Mouse (Mus musculus): Measurements from ENCODE around the gene Pfkfb3.

Pfkfb3 gene

DNA sequence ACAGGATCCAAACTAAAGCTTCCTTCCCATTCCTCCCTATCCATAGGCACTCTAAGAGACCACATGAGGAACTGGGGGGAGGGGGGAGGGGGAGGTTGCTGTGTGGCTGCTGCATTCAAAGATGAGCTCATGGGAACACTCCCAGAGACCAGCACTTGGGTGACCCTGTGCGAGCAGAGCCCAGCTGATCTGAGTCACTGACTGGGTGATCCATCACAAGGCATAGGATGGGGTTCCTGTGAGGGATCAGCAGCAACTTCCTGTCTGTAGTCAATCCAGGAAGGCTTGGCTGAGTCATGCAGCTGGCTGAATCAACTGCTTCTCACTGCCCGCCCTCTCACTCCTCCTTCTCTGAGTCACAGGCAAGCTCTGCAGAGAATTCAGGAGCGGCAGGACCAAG is 124.3 kb downstream of the Pfkfb3 start:
- peak; percentile 85 to 88 for DNase-seq (ENCODE audit: low spot score in 2 of 2)

DNA sequence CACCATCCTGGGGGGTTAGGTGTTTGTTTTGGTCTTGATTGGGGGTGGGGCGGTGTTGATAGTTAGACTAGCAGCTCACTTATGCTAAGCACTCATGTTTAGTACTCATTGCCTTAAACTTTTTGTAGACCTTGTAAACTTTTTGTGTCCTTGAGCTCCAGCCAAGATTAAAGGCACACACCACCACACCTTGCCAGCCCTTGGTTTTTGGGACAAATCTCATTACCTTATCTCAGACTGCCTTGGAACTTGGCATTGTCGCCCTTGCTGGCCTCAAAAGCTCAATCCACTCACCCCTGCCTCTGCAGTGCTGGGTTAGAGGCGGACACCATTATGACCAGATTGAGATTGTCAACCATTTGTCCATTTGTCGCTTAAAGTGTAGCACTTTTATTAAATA is 125.3 kb downstream of the Pfkfb3 start:
- no peak for DNase-seq (ENCODE audit: low spot score in 2 of 2)

DNA sequence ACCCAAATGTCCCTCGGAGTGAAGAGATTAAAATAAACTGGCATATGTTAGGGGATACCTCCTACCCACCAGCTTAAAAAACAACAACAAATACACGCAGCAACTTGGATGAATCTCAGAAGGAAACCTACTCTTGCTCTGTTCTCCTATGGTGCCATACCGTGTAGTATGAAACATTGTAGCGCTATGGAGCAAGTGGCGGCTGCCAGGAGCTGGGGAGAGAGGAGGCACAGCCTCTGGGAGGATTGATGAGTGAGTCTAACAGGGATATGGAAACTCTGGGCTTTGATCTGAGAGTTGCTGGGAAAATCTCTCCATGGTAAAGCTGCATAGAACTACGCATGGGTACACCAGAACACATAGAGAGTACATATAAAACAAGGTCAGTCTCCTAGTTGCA is 126.3 kb downstream of the Pfkfb3 start:
- DNase-seq (ENCODE audit: low spot score in 2 of 2): no peak

DNA sequence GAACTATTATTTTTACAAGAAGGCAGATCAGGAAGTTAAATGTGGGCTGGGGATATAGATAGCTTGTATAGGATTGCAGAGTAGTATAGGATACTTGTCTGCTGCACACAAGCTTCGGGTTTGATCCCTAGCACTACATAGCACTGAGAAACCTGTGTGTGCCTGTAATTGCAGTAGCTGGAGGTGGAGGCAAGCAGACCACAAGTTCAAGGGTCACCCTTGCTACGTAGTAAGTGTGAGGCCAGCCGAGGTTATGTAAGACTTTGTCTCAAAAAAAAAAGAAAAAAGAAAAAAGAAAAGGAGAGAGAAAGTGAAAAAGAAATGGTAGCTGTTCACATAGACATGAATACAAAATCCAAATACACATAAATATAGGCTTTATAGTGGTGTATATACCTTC is 127.5 kb downstream of the Pfkfb3 start:
- no peak for DNase-seq (ENCODE audit: low spot score in 2 of 2)

- DNase-seq (ENCODE audit: low spot score in 2 of 2): peak; percentile 22
Measured at GRCm38 (mm10) chr2:11425421-11426131, 128.3 kb downstream of the Pfkfb3 start.

- peak; percentile 19 to 24 for DNase-seq (ENCODE audit: low spot score in 2 of 2)
Measured at GRCm38 (mm10) chr2:11424252-11424651, 129.6 kb downstream of the Pfkfb3 start.

DNA sequence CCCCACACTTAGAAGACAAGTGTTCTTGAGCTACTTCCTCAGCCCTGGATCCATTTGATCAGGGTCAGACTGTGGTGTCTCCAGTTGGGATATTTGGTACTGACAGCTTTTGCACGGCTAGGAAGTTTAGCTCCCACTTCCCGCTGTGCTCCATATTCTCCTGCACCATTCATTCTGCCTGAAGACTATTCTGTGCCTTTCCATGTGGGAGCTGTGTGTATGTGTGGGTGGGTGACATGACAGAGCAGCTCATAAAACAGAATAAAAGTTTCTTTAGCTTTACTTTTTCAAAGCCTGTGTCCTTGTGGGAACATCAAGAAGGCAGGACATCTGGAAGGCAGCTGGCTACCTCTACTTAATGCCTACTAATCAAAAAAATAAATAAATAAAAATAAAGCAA is 130.5 kb downstream of the Pfkfb3 start:
- peak; percentile 39 to 42 for DNase-seq (ENCODE audit: low spot score in 2 of 2)

DNA sequence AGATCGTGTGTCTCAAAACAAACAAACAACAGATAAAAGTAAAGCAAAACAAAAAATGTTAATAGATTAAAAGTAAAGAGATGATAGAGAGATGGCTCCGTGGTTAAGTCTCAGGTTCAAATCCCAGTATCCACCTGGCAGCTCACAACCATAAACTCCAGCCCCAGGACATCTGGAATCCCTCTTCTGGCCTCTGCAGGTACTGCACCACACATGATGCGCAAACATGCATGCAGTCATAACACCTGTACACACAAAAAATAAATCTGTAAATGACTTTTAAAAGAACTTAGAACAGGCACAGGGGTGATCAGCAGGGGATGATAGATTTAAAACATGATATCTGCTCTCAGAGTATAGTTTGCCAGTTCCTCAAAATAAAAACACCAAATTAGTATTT is 131.5 kb downstream of the Pfkfb3 start:
- DNase-seq (ENCODE audit: low spot score in 2 of 2): no peak

Measured in right cerebral cortex, adult 2 months (tissue).